Mouse (Mus musculus) lung, adult 2 months (tissue): Measurements from ENCODE around the gene Cat. TPM values are rescaled to one million over a fixed set of nuclear protein-coding genes. Genes with fewer than 3 reads are reported as not detected.
A peak's percentile ranks its signal among the peaks of the same experiment; 100 is the strongest.

Source experiments
- DNase-seq: peaks from one replicate; pipeline ENCODE4 v3.0.0; 2022
- H3K4me1 ChIP-seq: fragments of 200-500 bp; 2 replicates; pipeline ENCODE4 v1.6.1; 2011; ENCODE audit warnings: low read length; ENCODE audit not compliant: control insufficient read depth, insufficient read depth
- H3K4me3 ChIP-seq: fragments of 200-500 bp; replicated peaks from 2 replicates; pipeline ENCODE3; 2011; ENCODE audit warnings: low read depth, mild to moderate bottlenecking, control low read depth, low read length; ENCODE audit errors: extremely low read depth
- CTCF ChIP-seq: fragments of 200-500 bp; IDR thresholded peaks from 2 replicates; pipeline ENCODE4 v1.5.1; 2011; ENCODE audit warnings: mild to moderate bottlenecking, low read length, control low read depth; ENCODE audit not compliant: insufficient read depth
- POLR2A ChIP-seq: fragments of 200-500 bp; IDR thresholded peaks from 2 replicates; pipeline ENCODE4 v1.6.1; 2011; ENCODE audit warnings: low read depth, mild to moderate bottlenecking, control low read depth, low read length, borderline replicate concordance; ENCODE audit errors: extremely low read depth
- WGBS: fragments of 180-500 bp; shearing (Covaris S2); methylation state at CpG from one replicate; pipeline ENCODE4 v1.1.7; 2018; 5-methylcytosine and 5-hydroxymethylcytosine counted together
- polyA plus RNA-seq: library from polyadenylated mRNA; depleted of rRNA; stranded (reverse); fragments of >200 nt; gene quantifications from 2 replicates; pipeline ENCODE4 v1.2.3, GENCODE M21; 2012

Cat gene
- polyA plus RNA-seq, 1 experiment: 196 TPM

- no peak for TF ChIP-seq POLR2A
- TF ChIP-seq CTCF: no peak
- 22% methylated on average over 9 of the region's 9 CpGs for WGBS
- no peak overlapping the region for H3K4me3 ChIP-seq
Measured at GRCm38 (mm10) chr2:103461743-103462142, 23.2 kb downstream of the Cat start.

GRCm38 (mm10) chr2:103461210-103461609 is 23.8 kb downstream of the Cat start:
- DNase-seq: no peak
- H3K4me3 ChIP-seq: no peak overlapping the region
- 53% methylated on average over 8 of the region's 8 CpGs for WGBS
- TF ChIP-seq POLR2A (no peak), CTCF (no peak)
- no peaks in the 10 kb centered on the region for H3K4me1 ChIP-seq

More at GRCm38 (mm10) chr2:103461743-103462142, 23.2 kb downstream of the Cat start:
- no peak for DNase-seq
- H3K4me1 ChIP-seq: no peaks in the 10 kb centered on the region

GRCm38 (mm10) chr2:103459069-103459468 is 25.9 kb downstream of the Cat start:
- Histone ChIP-seq H3K4me1 (no peaks in the 10 kb centered on the region), H3K4me3 (no peak overlapping the region)
- TF ChIP-seq CTCF (no peak), POLR2A (no peak)
- DNase-seq: no peak
- 77% methylated on average over 10 of the region's 10 CpGs for WGBS

GRCm38 (mm10) chr2:103457628-103458027 is 27.3 kb downstream of the Cat start:
- DNase-seq: no peak
- no peak for TF ChIP-seq CTCF
- TF ChIP-seq POLR2A: no peak
- H3K4me1 ChIP-seq: no peaks in the 10 kb centered on the region
- H3K4me3 ChIP-seq: no peak overlapping the region
- WGBS: 81% methylated on average over 7 of the region's 7 CpGs

GRCm38 (mm10) chr2:103457048-103457447 is 27.9 kb downstream of the Cat start:
- no peak for DNase-seq
- no peak for TF ChIP-seq POLR2A
- TF ChIP-seq CTCF: no peak
- 76% methylated on average over 5 of the region's 5 CpGs for WGBS

GRCm38 (mm10) chr2:103456646-103457045 is 28.3 kb downstream of the Cat start:
- TF ChIP-seq CTCF (peak; percentile 99), POLR2A (no peak)
- 15% methylated on average over 10 of the region's 10 CpGs for WGBS
- H3K4me3 ChIP-seq: no peak overlapping the region
- no peaks in the 10 kb centered on the region for H3K4me1 ChIP-seq
- peak; percentile 84 for DNase-seq

More at GRCm38 (mm10) chr2:103457048-103457447, 27.9 kb downstream of the Cat start:
- no peak overlapping the region for H3K4me3 ChIP-seq
- no peaks in the 10 kb centered on the region for H3K4me1 ChIP-seq

- TF ChIP-seq CTCF: no peak
- TF ChIP-seq POLR2A: no peak
- no peak overlapping the region for H3K4me3 ChIP-seq
- no peaks in the 10 kb centered on the region for H3K4me1 ChIP-seq
- DNase-seq: no peak
- 96% methylated on average over 7 of the region's 7 CpGs for whole genome bisulfite sequencing
Measured at GRCm38 (mm10) chr2:103455748-103456147, 29.2 kb downstream of the Cat start.

- no peak overlapping the region for H3K4me3 ChIP-seq
- DNase-seq: no peak
- 79% methylated on average over 5 of the region's 5 CpGs for WGBS
- TF ChIP-seq POLR2A (no peak), CTCF (no peak)
- H3K4me1 ChIP-seq: peaks cover 2% of the 10 kb centered on the region; the same call in 1 of the 2 replicates
Measured at GRCm38 (mm10) chr2:103452550-103452949, 32.4 kb downstream of the Cat start.

GRCm38 (mm10) chr2:103450267-103450666 is 34.7 kb downstream of the Cat start:
- TF ChIP-seq CTCF (no peak), POLR2A (no peak)
- WGBS: 89% methylated on average over 8 of the region's 8 CpGs
- DNase-seq: no peak
- H3K4me3 ChIP-seq: no peak overlapping the region
- peaks cover 2% of the 10 kb centered on the region; the same call in 1 of the 2 replicates for H3K4me1 ChIP-seq

GRCm38 (mm10) chr2:103449813-103450212 is 35.1 kb downstream of the Cat start:
- TF ChIP-seq CTCF: no peak
- TF ChIP-seq POLR2A: no peak
- 61% methylated on average over 7 of the region's 7 CpGs for WGBS
- Histone ChIP-seq H3K4me3 (no peak overlapping the region), H3K4me1 (peaks cover 2% of the 10 kb centered on the region; the same call in 1 of the 2 replicates)
- no peak for DNase-seq
